12 mouse cellular contexts compared by ENCODE assay signal in genomic region chr7:99172898-99173297, GRCm38 (mm10). TPM values are rescaled to one million over a fixed set of nuclear protein-coding genes. Genes with fewer than 3 reads are reported as not detected.
DNase-seq lines count a peak whose midpoint lies in the region; ATAC-seq lines count a peak whose summit lies in the region.
"Had no signal": no experiment of that assay in that cellular context is flagged by ENCODE, and none has a peak within 500 bp of the region (broad histone marks: within the 10 kb centered on the region; RNA-seq: fewer than 3 reads in every experiment).

No protein-coding gene starts in this region.

- no peaks in the 10 kb centered on the region for H3K27me3 ChIP-seq in stomach, embryonic 16.5 days (ENCODE audit: control insufficient read depth, insufficient read depth, low read length)
- H3K27me3 ChIP-seq in forebrain, embryonic 12.5 days = no peaks in the 10 kb centered on the region

- no peaks in the 10 kb centered on the region for H3K9me3 ChIP-seq in stomach, embryonic 16.5 days (replicated peaks; ENCODE audit: control insufficient read depth, low read length)
- no peaks in the 10 kb centered on the region for H3K9me3 ChIP-seq in forebrain, embryonic 12.5 days
- H3K9me3 ChIP-seq: megakaryocyte, embryonic 14.5 days had no signal

- H3K4me2 ChIP-seq in stomach, embryonic 16.5 days (ENCODE audit: low read depth, low read length) = no peak overlapping the region
- no peak overlapping the region for H3K4me2 ChIP-seq in forebrain, embryonic 12.5 days

- peak; percentile 28; the same call in 1 of the 2 replicates for ATAC-seq in stomach, embryonic 16.5 days (ENCODE audit: insufficient read depth, low FRiP score)
- ATAC-seq in forebrain, embryonic 12.5 days (ENCODE audit: low FRiP score) = no peak
- ATAC-seq: inflammation-experienced regulatory T-cells, adult 6 months had no signal

- peak overlapping the region; percentile 28 for H3K27ac ChIP-seq in stomach, embryonic 16.5 days (ENCODE audit: low read length)
- H3K27ac ChIP-seq in forebrain, embryonic 12.5 days = no peak overlapping the region

- H3K36me3 ChIP-seq in stomach, embryonic 16.5 days (ENCODE audit: control insufficient read depth, insufficient read depth, low read length) = no peaks in the 10 kb centered on the region
- H3K36me3 ChIP-seq in forebrain, embryonic 12.5 days (replicated peaks) = no peaks in the 10 kb centered on the region

- 67% methylated on average over 6 of the region's 6 CpGs for WGBS in stomach, embryonic 16.5 days
- WGBS in forebrain, embryonic 12.5 days = 88% methylated on average over 6 of the region's 6 CpGs

- H3K9ac ChIP-seq in stomach, embryonic 16.5 days (ENCODE audit: low read length) = no peak overlapping the region
- no peak overlapping the region for H3K9ac ChIP-seq in forebrain, embryonic 12.5 days

- no peak overlapping the region for H3K4me3 ChIP-seq in stomach, embryonic 16.5 days (replicated peaks; ENCODE audit: low read length)
- H3K4me3 ChIP-seq in forebrain, embryonic 12.5 days (replicated peaks) = no peak overlapping the region
- H3K4me3 ChIP-seq: megakaryocyte, embryonic 14.5 days had no signal

- DNase-seq in heart, adult 11 months = peak; percentile 94
- no peak for DNase-seq in heart, adult 8-10 months (ENCODE audit: low spot score)
- peak; percentile 21 to 41 for DNase-seq in spleen, postnatal 36 days (ENCODE audit: low spot score in 2 of 2)
- no peak for DNase-seq in spleen, adult 12 weeks (ENCODE audit: low spot score)
- DNase-seq in lung, postnatal 14 days = peak; percentile 33
- no peak for DNase-seq in retina, postnatal 1 day
- DNase-seq: cerebellum, postnatal 14 days; thymus, postnatal 25 days had no signal

- peaks cover 10% of the 10 kb centered on the region; the same call in 1 of the 2 replicates for H3K4me1 ChIP-seq in stomach, embryonic 16.5 days (ENCODE audit: control insufficient read depth, insufficient read depth, low read length)
- no peaks in the 10 kb centered on the region for H3K4me1 ChIP-seq in forebrain, embryonic 12.5 days

RNA-seq across cellular contexts. Expression of gene Dgat2, which starts 9.6 kb away (rescaled TPM):
- 100 to 1,000 TPM; 341 to 454 (median 381) TPM for total RNA-seq in heart, adult 8-10 months (2022)
- polyA plus RNA-seq in stomach, embryonic 16.5 days (2015; fragmentation: Nextera tagmentation; extraction: Ambion mirVana) = 103 and 124 TPM in 2 replicates
- polyA plus RNA-seq in forebrain, embryonic 12.5 days (2016; fragmentation: Nextera tagmentation; extraction: Ambion mirVana) = 8.4 and 8.6 TPM in 2 replicates

RNA-seq across cellular contexts. Expression of gene Uvrag, which starts 32.0 kb away (rescaled TPM):
- 10 to 100 TPM; 17.5 to 22.1 (median 20.3) TPM for total RNA-seq in heart, adult 8-10 months (2022)
- polyA plus RNA-seq in stomach, embryonic 16.5 days (2015; fragmentation: Nextera tagmentation; extraction: Ambion mirVana) = 14.4 and 14.8 TPM in 2 replicates
- polyA plus RNA-seq in forebrain, embryonic 12.5 days (2016; fragmentation: Nextera tagmentation; extraction: Ambion mirVana) = 14.8 and 16.1 TPM in 2 replicates

Comparison
In these comparisons a context has a peak if more than half of its experiments do, and no peak if none do; other contexts are left out.
1. DNase-seq: peak in heart, adult 11 months (single experiment), spleen, postnatal 36 days (2 of 2) and lung, postnatal 14 days (single experiment); none in heart, adult 8-10 months (single experiment), spleen, adult 12 weeks (single experiment) and retina, postnatal 1 day (single experiment).
2. RNA of gene Dgat2, which starts 9.6 kb away (polyA plus RNA-seq): 103 to 124 TPM in stomach, embryonic 16.5 days; 8.4 to 8.6 TPM in forebrain, embryonic 12.5 days; every median in the first group is over 10 times any median in the second.